Mouse (Mus musculus) stomach, postnatal 0 days (tissue): ENCODE measurements around the gene Dok3.

Source experiments
- CTCF ChIP-seq: IDR thresholded peaks from 2 replicates; pipeline ENCODE4 v1.5.1; 2016; ENCODE audit warnings: antibody characterized with exemption, low read depth, mild to moderate bottlenecking, moderate library complexity
- EP300 ChIP-seq: optimal IDR thresholded peaks from 2 replicates; pipeline ENCODE3; 2016; ENCODE audit warnings: antibody characterized with exemption

GRCm38 (mm10) chr13:55544792-55545191 lies 15.7 kb upstream of the Dok3 start:
- TF ChIP-seq EP300, result no peak
- no peak for TF ChIP-seq CTCF
